Mouse (Mus musculus) heart, embryonic 13.5 days (tissue): ENCODE measurements at regions not wholly inside any gene's neighbourhood (a gene's known extent, or its start where the extent isn't known, plus 50 kb on each side); places are given as distances from the start of the nearest gene placed in this dataset.

Experiments
- ATAC-seq: fragments of 200-750 bp; cut with Nextera tagmentation; 2 replicates; pipeline ENCODE4 v1.8.0; 2017; ENCODE audit warnings: moderate TSS enrichment; ENCODE audit not compliant: insufficient number of reproducible peaks, low FRiP score, low TSS enrichment; ENCODE audit errors: extremely low read depth
- H3K27ac ChIP-seq: fragments of 300-500 bp; sonication (generic); replicated peaks from 2 replicates; pipeline ENCODE4 v1.5.1; 2015; ENCODE audit warnings: moderate library complexity, mild to moderate bottlenecking, inconsistent platforms
- H3K27me3 ChIP-seq: fragments of 300-500 bp; sonication (generic); replicated peaks from 2 replicates; pipeline ENCODE4 v1.6.1; 2015; ENCODE audit warnings: mild to moderate bottlenecking, inconsistent platforms
- H3K36me3 ChIP-seq: fragments of 300-500 bp; sonication (generic); 2 replicates; pipeline ENCODE4 v1.6.1; 2015; ENCODE audit warnings: mild to moderate bottlenecking, inconsistent platforms
- H3K4me1 ChIP-seq: fragments of 300-500 bp; sonication (generic); 2 replicates; pipeline ENCODE4 v1.6.1; 2015; ENCODE audit warnings: inconsistent platforms
- H3K4me2 ChIP-seq: fragments of 300-500 bp; sonication (generic); 2 replicates; pipeline ENCODE4 v1.6.1; 2015; ENCODE audit warnings: inconsistent platforms, mild to moderate bottlenecking, moderate library complexity
- H3K4me3 ChIP-seq: fragments of 300-500 bp; sonication (generic); 2 replicates; pipeline ENCODE4 v1.5.1; 2015; ENCODE audit warnings: moderate library complexity, mild to moderate bottlenecking, inconsistent platforms
- H3K9ac ChIP-seq: fragments of 300-500 bp; sonication (generic); 2 replicates; pipeline ENCODE4 v1.6.1; 2015; ENCODE audit warnings: inconsistent platforms, mild to moderate bottlenecking, moderate library complexity
- H3K9me3 ChIP-seq: fragments of 300-500 bp; sonication (generic); 2 replicates; pipeline ENCODE4 v1.6.1; 2016; ENCODE audit warnings: inconsistent platforms
- WGBS: fragments of 180-500 bp; shearing (Covaris S2); methylation state at CpG from one replicate; pipeline ENCODE4 v1.1.7; 2015; ENCODE audit warnings: mixed read lengths; 5-methylcytosine and 5-hydroxymethylcytosine counted together

DNA sequence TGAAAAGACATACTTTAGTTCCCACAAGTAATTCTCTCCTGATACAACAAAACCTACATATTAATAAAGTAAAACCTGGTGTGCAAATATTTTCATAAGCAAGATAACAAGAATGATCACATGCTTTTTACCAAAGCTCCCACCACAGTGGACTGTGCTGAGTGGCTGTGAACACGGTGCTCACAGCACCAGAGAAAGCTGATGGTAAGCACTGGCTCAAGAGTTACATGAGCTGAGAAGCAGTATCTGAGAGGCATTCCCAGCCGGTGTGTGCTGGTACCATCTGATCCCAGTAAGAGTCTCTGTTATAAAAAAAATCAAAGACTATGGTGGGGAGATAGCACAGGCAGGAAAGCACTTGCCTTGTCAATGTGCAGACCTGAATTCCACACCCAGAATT, 443.5 kb upstream of the Nrp1 start:
- peaks cover 47% of the 10 kb centered on the region for H3K4me1 ChIP-seq
- peak overlapping the region; percentile 25; the same call in 1 of the 2 replicates for H3K4me2 ChIP-seq
- WGBS = 20% methylated on average over 2 of the region's 2 CpGs
- ATAC-seq = no peak
- H3K36me3 ChIP-seq = no peaks in the 10 kb centered on the region
- H3K4me3 ChIP-seq = no peak overlapping the region
- peak overlapping the region; percentile 85 for H3K27ac ChIP-seq
- no peaks in the 10 kb centered on the region for H3K9me3 ChIP-seq
- no peaks in the 10 kb centered on the region for H3K27me3 ChIP-seq
- no peak overlapping the region for H3K9ac ChIP-seq

DNA sequence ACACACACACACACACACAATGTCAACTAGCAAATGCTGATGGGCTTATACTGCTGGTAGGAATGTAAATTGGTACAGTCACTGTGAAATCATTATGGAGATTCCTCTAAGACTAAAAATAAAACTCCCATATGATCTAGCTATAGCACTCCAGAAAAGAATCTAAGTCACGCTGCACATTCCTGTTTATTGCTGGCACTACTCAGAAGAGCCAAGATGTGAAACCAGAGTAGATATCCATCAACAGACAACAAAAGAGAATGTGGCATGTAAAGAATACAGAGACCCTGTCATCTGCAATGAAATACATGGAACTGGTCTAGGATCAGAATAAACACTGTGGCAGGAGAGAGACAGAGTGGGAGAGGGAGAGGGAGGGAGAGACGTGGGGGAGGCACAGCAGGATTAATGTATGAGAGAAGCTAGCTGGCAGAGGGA, 442.8 kb upstream of the Nrp1 start:
- no peak overlapping the region for H3K4me3 ChIP-seq
- H3K27ac ChIP-seq = peak overlapping the region; percentile 85
- H3K4me1 ChIP-seq = peaks cover 47% of the 10 kb centered on the region
- H3K36me3 ChIP-seq = no peaks in the 10 kb centered on the region
- no peaks in the 10 kb centered on the region for H3K9me3 ChIP-seq
- H3K9ac ChIP-seq = no peak overlapping the region
- peak overlapping the region; percentile 25 for H3K4me2 ChIP-seq
- 17% methylated on average over 2 of the region's 2 CpGs for WGBS
- no peaks in the 10 kb centered on the region for H3K27me3 ChIP-seq
- ATAC-seq = no peak

GRCm38 (mm10) chr8:127921925-127922324, 436.5 kb upstream of the Nrp1 start:
- no peak overlapping the region for H3K4me3 ChIP-seq
- H3K4me1 ChIP-seq = peaks cover 6% of the 10 kb centered on the region; the same call in 1 of the 2 replicates
- H3K36me3 ChIP-seq = no peaks in the 10 kb centered on the region
- no peak overlapping the region for H3K27ac ChIP-seq
- 63% methylated on average over 1 of the region's 1 CpGs for WGBS
- no peaks in the 10 kb centered on the region for H3K9me3 ChIP-seq
- no peak for ATAC-seq
- H3K27me3 ChIP-seq = no peaks in the 10 kb centered on the region
- H3K9ac ChIP-seq = no peak overlapping the region
- no peak overlapping the region for H3K4me2 ChIP-seq

- no peaks in the 10 kb centered on the region for H3K36me3 ChIP-seq
- no peaks in the 10 kb centered on the region for H3K4me1 ChIP-seq
- 79% methylated on average over 4 of the region's 4 CpGs for WGBS
- no peak overlapping the region for H3K4me3 ChIP-seq
- no peak overlapping the region for H3K27ac ChIP-seq
- no peak for ATAC-seq
- no peaks in the 10 kb centered on the region for H3K9me3 ChIP-seq
- no peaks in the 10 kb centered on the region for H3K27me3 ChIP-seq
- H3K4me2 ChIP-seq = no peak overlapping the region
- no peak overlapping the region for H3K9ac ChIP-seq
Measured at GRCm38 (mm10) chr8:127923321-127923720, 435.1 kb upstream of the Nrp1 start.

DNA sequence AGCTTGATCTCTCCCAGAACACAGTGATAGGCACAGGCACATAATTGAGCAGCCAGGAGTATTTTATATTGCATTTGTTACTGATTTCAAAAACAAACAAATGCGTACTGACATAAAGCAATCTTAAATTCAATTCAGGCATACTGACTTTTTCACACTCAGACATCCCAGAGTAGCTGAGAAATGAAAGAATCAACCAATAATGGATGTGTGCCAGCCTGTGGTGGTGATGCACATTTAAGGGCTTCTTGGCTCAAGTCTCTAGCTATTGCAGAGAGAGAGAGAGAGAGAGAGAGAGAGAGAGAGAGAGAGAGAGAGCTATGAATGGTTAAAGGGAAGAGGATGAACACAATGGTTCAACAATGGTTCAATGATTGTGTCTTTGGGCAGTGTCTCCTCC, 426.1 kb upstream of the Nrp1 start:
- H3K27ac ChIP-seq = no peak overlapping the region
- no peak overlapping the region for H3K9ac ChIP-seq
- H3K4me2 ChIP-seq = no peak overlapping the region
- H3K36me3 ChIP-seq = no peaks in the 10 kb centered on the region
- ATAC-seq = no peak
- H3K27me3 ChIP-seq = no peaks in the 10 kb centered on the region
- no peak overlapping the region for H3K4me3 ChIP-seq
- WGBS = 65% methylated on average over 1 of the region's 1 CpGs
- no peaks in the 10 kb centered on the region for H3K9me3 ChIP-seq
- H3K4me1 ChIP-seq = no peaks in the 10 kb centered on the region

DNA sequence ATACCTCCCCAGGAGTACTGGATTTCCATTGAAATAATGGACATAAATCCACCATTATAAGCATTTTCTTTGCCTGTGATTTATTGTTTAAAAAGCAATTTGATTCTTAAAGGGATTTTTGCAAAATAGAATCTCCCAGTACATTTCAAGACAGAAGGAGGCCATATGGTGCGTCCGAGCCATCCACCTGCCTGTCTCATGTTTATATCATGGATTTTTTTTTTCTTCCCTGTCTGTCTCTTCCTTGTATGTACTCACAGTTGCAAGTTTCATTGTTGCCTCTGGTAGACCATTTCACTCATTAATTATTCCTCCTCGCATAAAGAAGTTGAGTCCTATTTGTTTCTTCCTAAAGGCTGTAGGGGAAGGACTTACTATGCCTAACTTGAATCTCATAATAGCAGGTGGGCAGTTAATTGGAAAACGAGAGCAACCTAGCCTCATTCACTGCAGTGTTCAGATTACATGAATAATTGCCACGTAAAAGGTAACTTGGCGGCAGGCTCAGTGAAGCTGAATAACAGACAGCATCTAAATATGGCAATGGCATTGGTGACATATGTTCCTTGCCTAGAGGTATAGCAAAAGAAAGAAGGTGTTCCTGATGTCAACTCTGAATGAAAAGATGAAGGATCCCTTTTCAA, 421.5 kb upstream of the Nrp1 start:
- Histone ChIP-seq H3K27ac (no peak overlapping the region), H3K27me3 (no peaks in the 10 kb centered on the region), H3K9me3 (no peaks in the 10 kb centered on the region), H3K4me3 (no peak overlapping the region), H3K4me2 (no peak overlapping the region), H3K4me1 (no peaks in the 10 kb centered on the region; the same call in 1 of the 2 replicates), H3K36me3 (no peaks in the 10 kb centered on the region), H3K9ac (no peak overlapping the region)
- ATAC-seq = no peak
- WGBS = 82% methylated on average over 6 of the region's 6 CpGs

- H3K4me3 ChIP-seq = no peak overlapping the region
- no peak for ATAC-seq
- 52% methylated on average over 7 of the region's 7 CpGs for WGBS
- H3K9ac ChIP-seq = no peak overlapping the region
- H3K36me3 ChIP-seq = no peaks in the 10 kb centered on the region
- no peak overlapping the region for H3K4me2 ChIP-seq
- no peaks in the 10 kb centered on the region for H3K27me3 ChIP-seq
- H3K9me3 ChIP-seq = no peaks in the 10 kb centered on the region
- no peaks in the 10 kb centered on the region; the same call in 1 of the 2 replicates for H3K4me1 ChIP-seq
- no peak overlapping the region for H3K27ac ChIP-seq
Measured at GRCm38 (mm10) chr8:127939284-127939985, 419.0 kb upstream of the Nrp1 start.

- Histone ChIP-seq H3K4me2 (no peak overlapping the region), H3K27ac (no peak overlapping the region), H3K9ac (no peak overlapping the region), H3K9me3 (no peaks in the 10 kb centered on the region), H3K27me3 (no peaks in the 10 kb centered on the region), H3K36me3 (no peaks in the 10 kb centered on the region), H3K4me1 (no peaks in the 10 kb centered on the region; the same call in 1 of the 2 replicates), H3K4me3 (no peak overlapping the region)
- 55% methylated on average over 5 of the region's 5 CpGs for WGBS
- ATAC-seq = no peak
Measured at GRCm38 (mm10) chr8:127939986-127940359, 418.4 kb upstream of the Nrp1 start.

GRCm38 (mm10) chr8:127942319-127942718, 416.1 kb upstream of the Nrp1 start:
- H3K27ac ChIP-seq = no peak overlapping the region
- no peaks in the 10 kb centered on the region; the same call in 1 of the 2 replicates for H3K4me1 ChIP-seq
- H3K4me2 ChIP-seq = no peak overlapping the region
- no peak overlapping the region for H3K4me3 ChIP-seq
- H3K9ac ChIP-seq = no peak overlapping the region
- no peaks in the 10 kb centered on the region for H3K9me3 ChIP-seq
- H3K27me3 ChIP-seq = no peaks in the 10 kb centered on the region
- no peak for ATAC-seq
- H3K36me3 ChIP-seq = no peaks in the 10 kb centered on the region

DNA sequence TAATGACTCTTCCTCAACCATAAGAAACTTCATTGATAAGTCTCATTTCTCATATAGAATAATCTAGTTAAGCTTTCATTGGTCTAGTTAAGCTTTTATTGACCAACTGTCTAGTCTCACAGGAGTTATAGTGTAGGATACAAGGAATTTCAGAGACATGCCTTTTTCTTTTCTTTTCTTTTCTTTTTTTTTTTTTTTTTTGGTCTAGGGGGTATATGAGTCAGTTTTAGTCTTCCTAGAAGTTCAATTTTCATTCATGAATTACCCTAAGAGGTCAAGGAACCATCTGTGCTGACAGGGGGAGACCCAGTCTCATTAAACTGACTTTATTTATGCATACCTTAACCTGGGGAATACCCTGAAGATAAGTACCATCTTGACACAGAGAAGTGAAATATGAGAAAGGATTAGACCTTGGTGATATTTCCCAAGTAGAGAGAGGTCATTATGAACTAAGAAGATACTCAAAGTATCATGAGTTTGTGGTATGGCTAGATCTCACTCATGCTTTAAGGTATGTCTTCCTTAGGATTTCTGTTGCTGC, 413.4 kb upstream of the Nrp1 start:
- H3K27ac ChIP-seq = no peak overlapping the region
- no peaks in the 10 kb centered on the region; the same call in 1 of the 2 replicates for H3K4me1 ChIP-seq
- H3K4me3 ChIP-seq = no peak overlapping the region
- no peaks in the 10 kb centered on the region for H3K27me3 ChIP-seq
- no peak for ATAC-seq
- no peak overlapping the region for H3K4me2 ChIP-seq
- H3K9ac ChIP-seq = no peak overlapping the region
- H3K36me3 ChIP-seq = no peaks in the 10 kb centered on the region
- no peaks in the 10 kb centered on the region for H3K9me3 ChIP-seq

DNA sequence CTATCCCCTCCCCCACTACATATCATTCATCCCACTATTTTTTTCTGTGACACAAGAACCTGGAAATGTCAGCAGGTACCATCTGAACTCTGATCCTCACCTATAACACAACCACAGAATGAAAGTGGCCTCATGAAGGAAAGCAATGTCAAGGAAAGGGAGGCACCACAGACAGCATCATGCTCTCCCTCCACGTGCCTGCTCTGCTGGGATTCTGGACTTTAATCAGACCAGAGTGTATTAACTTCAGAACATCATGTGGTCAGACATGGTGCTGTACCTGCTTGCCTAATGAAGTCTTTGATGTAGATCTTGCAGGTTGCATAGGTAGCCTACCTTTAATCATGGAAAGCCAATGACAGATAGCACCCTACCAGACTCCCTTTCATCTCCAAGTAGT, 400.8 kb upstream of the Nrp1 start:
- H3K36me3 ChIP-seq = no peaks in the 10 kb centered on the region
- H3K4me1 ChIP-seq = 0 out of 2 replicates have a peak, but pooled peaks cover 3% of the 10 kb centered on the region
- H3K27me3 ChIP-seq = no peaks in the 10 kb centered on the region
- H3K4me3 ChIP-seq = no peak overlapping the region
- H3K9ac ChIP-seq = no peak overlapping the region
- WGBS = 58% methylated on average over 1 of the region's 1 CpGs
- H3K4me2 ChIP-seq = no peak overlapping the region
- H3K27ac ChIP-seq = no peak overlapping the region
- H3K9me3 ChIP-seq = no peaks in the 10 kb centered on the region
- no peak for ATAC-seq
